Mouse (Mus musculus): Measurements from ENCODE around the gene Ranbp10. TPM values are rescaled to one million over a fixed set of nuclear protein-coding genes. Genes with fewer than 3 reads are reported as not detected.

Ranbp10 gene
- polyA plus RNA-seq, 1 experiment from 2014 or later: 11.3 TPM

Other genes starting within 250 kb of the Ranbp10 start
- 32.8 and 33.4 TPM in 2 replicates for gene Ripor1, start 222.1 kb downstream of the Ranbp10 start, polyA plus RNA-seq (2016; fragmentation: Nextera tagmentation; extraction: Ambion mirVana)
- 66.1 and 75.9 TPM in 2 replicates for gene Ctcf, start 190.8 kb downstream of the Ranbp10 start, polyA plus RNA-seq (2016; fragmentation: Nextera tagmentation; extraction: Ambion mirVana)
- 0.51 and 0.64 TPM in 2 replicates for gene Agrp, start 190.0 kb downstream of the Ranbp10 start, polyA plus RNA-seq (2016; fragmentation: Nextera tagmentation; extraction: Ambion mirVana)
- 0.45 and 0.54 TPM in 2 replicates for gene Carmil2, start 141.1 kb downstream of the Ranbp10 start, polyA plus RNA-seq (2016; fragmentation: Nextera tagmentation; extraction: Ambion mirVana)
- gene Acd, start 126.2 kb downstream of the Ranbp10 start, polyA plus RNA-seq (2016; fragmentation: Nextera tagmentation; extraction: Ambion mirVana): 37.6 and 38.1 TPM in 2 replicates
- gene Pard6a, start 126.2 kb downstream of the Ranbp10 start, polyA plus RNA-seq (2016; fragmentation: Nextera tagmentation; extraction: Ambion mirVana): 14.0 and 14.5 TPM in 2 replicates
- not detected in 2 replicates for gene 4933405L10Rik, start 119.7 kb downstream of the Ranbp10 start, polyA plus RNA-seq (2016; fragmentation: Nextera tagmentation; extraction: Ambion mirVana)
- 13.5 and 14.5 TPM in 2 replicates for gene Enkd1, start 119.1 kb downstream of the Ranbp10 start, polyA plus RNA-seq (2016; fragmentation: Nextera tagmentation; extraction: Ambion mirVana)
- 10.2 and 10.9 TPM in 2 replicates for gene Gfod2, start 68.7 kb downstream of the Ranbp10 start, polyA plus RNA-seq (2016; fragmentation: Nextera tagmentation; extraction: Ambion mirVana)
- gene Tsnaxip1, start 381 bp upstream of the Ranbp10 start, polyA plus RNA-seq (2016; fragmentation: Nextera tagmentation; extraction: Ambion mirVana): 0.14 and 0.15 TPM in 2 replicates
- gene Cenpt, start 25.9 kb upstream of the Ranbp10 start, polyA plus RNA-seq (2016; fragmentation: Nextera tagmentation; extraction: Ambion mirVana): 42.8 and 46.9 TPM in 2 replicates
- gene Thap11, start 27.8 kb upstream of the Ranbp10 start, polyA plus RNA-seq (2016; fragmentation: Nextera tagmentation; extraction: Ambion mirVana): 53.8 and 59.3 TPM in 2 replicates
- gene Nutf2, start 33.2 kb upstream of the Ranbp10 start, polyA plus RNA-seq (2016; fragmentation: Nextera tagmentation; extraction: Ambion mirVana): 201 and 224 TPM in 2 replicates
- 42.2 and 43.9 TPM in 2 replicates for gene Edc4, start 53.5 kb upstream of the Ranbp10 start, polyA plus RNA-seq (2016; fragmentation: Nextera tagmentation; extraction: Ambion mirVana)
- gene Nrn1l, start 66.2 kb upstream of the Ranbp10 start, polyA plus RNA-seq (2016; fragmentation: Nextera tagmentation; extraction: Ambion mirVana): 0.31 and 0.35 TPM in 2 replicates
- 27.1 and 27.4 TPM in 2 replicates for gene Pskh1, start 73.1 kb upstream of the Ranbp10 start, polyA plus RNA-seq (2016; fragmentation: Nextera tagmentation; extraction: Ambion mirVana)
- gene Ctrl, start 106.5 kb upstream of the Ranbp10 start, polyA plus RNA-seq (2016; fragmentation: Nextera tagmentation; extraction: Ambion mirVana): 0.73 and 1.1 TPM in 2 replicates
- gene Psmb10, start 111.1 kb upstream of the Ranbp10 start, polyA plus RNA-seq (2016; fragmentation: Nextera tagmentation; extraction: Ambion mirVana): 45.2 and 49.1 TPM in 2 replicates
- gene Lcat, start 116.0 kb upstream of the Ranbp10 start, polyA plus RNA-seq (2016; fragmentation: Nextera tagmentation; extraction: Ambion mirVana): 2.0 and 2.3 TPM in 2 replicates
- gene Slc12a4, start 138.7 kb upstream of the Ranbp10 start, polyA plus RNA-seq (2016; fragmentation: Nextera tagmentation; extraction: Ambion mirVana): 57.5 and 58.3 TPM in 2 replicates
- not detected in 2 replicates for gene Dpep3, start 152.1 kb upstream of the Ranbp10 start, polyA plus RNA-seq (2016; fragmentation: Nextera tagmentation; extraction: Ambion mirVana)
- gene Dus2, start 164.0 kb upstream of the Ranbp10 start, polyA plus RNA-seq (2016; fragmentation: Nextera tagmentation; extraction: Ambion mirVana): 15.2 TPM in 2 replicates
- gene Dpep2nb, start 178.6 kb upstream of the Ranbp10 start, polyA plus RNA-seq (2016; fragmentation: Nextera tagmentation; extraction: Ambion mirVana): 0.17 TPM in 1 of 2 replicates, not detected in the other
- gene Ddx28, start 184.5 kb upstream of the Ranbp10 start, polyA plus RNA-seq (2016; fragmentation: Nextera tagmentation; extraction: Ambion mirVana): 12.7 and 13.7 TPM in 2 replicates
- 4.6 and 5.3 TPM in 2 replicates for gene Nfatc3, start 231.5 kb upstream of the Ranbp10 start, polyA plus RNA-seq (2016; fragmentation: Nextera tagmentation; extraction: Ambion mirVana)

Data from heart, embryonic 12.5 days (tissue).